Mouse (Mus musculus) hindbrain, embryonic 11.5 days (tissue): ENCODE data around the gene Ykt6. TPM values are rescaled to one million over a fixed set of nuclear protein-coding genes. Genes with fewer than 3 reads are reported as not detected.

Experiments used
- ATAC-seq: fragments of 200-750 bp; cut with Nextera tagmentation; 2 replicates; pipeline ENCODE4 v1.8.0; 2017; ENCODE audit warnings: mild to moderate bottlenecking, moderate TSS enrichment, moderate library complexity; ENCODE audit not compliant: low FRiP score
- DNase-seq: peaks from one replicate; pipeline ENCODE4 v3.0.0-alpha.2; 2015; ENCODE audit warnings: low spot score
- H3K27ac ChIP-seq: fragments of 300-500 bp; sonication (generic); 2 replicates; pipeline ENCODE4 v1.5.1; 2014; ENCODE audit warnings: mild to moderate bottlenecking, low read depth, low read length
- H3K27me3 ChIP-seq: fragments of 300-500 bp; sonication (generic); 2 replicates; pipeline ENCODE4 v1.6.1; 2014; ENCODE audit warnings: mild to moderate bottlenecking, low read length, moderate library complexity, mixed read lengths; ENCODE audit not compliant: control insufficient read depth, insufficient read depth
- H3K36me3 ChIP-seq: fragments of 300-500 bp; sonication (generic); 2 replicates; pipeline ENCODE4 v1.6.1; 2014; ENCODE audit warnings: mild to moderate bottlenecking, low read length, moderate library complexity, mixed read lengths; ENCODE audit not compliant: control insufficient read depth, insufficient read depth
- H3K4me1 ChIP-seq: fragments of 300-500 bp; sonication (generic); replicated peaks from 2 replicates; pipeline ENCODE4 v1.6.1; 2014; ENCODE audit warnings: low read length, mixed read lengths; ENCODE audit not compliant: control insufficient read depth, insufficient read depth
- H3K4me2 ChIP-seq: fragments of 300-500 bp; sonication (generic); replicated peaks from 2 replicates; pipeline ENCODE4 v1.6.1; 2014; ENCODE audit warnings: mild to moderate bottlenecking, low read depth, low read length
- H3K4me3 ChIP-seq: fragments of 300-500 bp; sonication (generic); 2 replicates; pipeline ENCODE4 v1.5.1; 2014; ENCODE audit warnings: low read depth, low read length
- H3K9ac ChIP-seq: fragments of 300-500 bp; sonication (generic); 2 replicates; pipeline ENCODE4 v1.6.1; 2014; ENCODE audit warnings: low read depth, low read length
- H3K9me3 ChIP-seq: fragments of 300-500 bp; sonication (generic); 2 replicates; pipeline ENCODE4 v1.6.1; 2016; ENCODE audit warnings: low read length; ENCODE audit not compliant: control insufficient read depth
- WGBS: fragments of 180-500 bp; shearing (Covaris S2); extraction: QIAGEN DNeasy Blood & Tissue Kit; methylation state at CpG from one replicate; pipeline ENCODE4 v1.1.7; 2014; 5-methylcytosine and 5-hydroxymethylcytosine counted together
- polyA plus RNA-seq: library from polyadenylated mRNA; unstranded; fragments of >200 nt; fragmentation: Nextera tagmentation; extraction: Ambion mirVana; gene quantifications from 2 replicates; pipeline ENCODE4 v1.2.1, GENCODE M21; 2014

The Ykt6 gene
- polyA plus RNA-seq, 1 experiment from 2014 or later: 30.2 TPM

DNA sequence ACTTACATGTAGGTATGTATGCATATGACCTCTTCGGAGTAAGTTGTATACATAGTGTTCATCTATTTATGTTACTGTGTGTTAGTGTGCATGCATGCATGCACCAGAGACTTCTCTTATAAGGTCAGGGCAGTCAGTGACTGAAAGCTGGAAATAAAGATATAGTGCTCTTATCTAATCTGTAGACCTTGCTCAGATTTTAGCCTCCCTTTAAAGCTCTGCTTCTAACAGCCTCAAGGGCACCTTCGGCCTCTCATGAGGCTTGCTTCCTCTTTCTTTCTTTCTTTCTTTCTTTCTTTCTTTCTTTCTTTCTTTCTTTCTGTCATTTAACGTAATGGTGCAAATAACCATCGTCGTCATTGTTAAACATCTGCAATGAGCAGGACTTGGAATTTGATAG is 1.1 kb upstream of the Ykt6 start:
- H3K27ac ChIP-seq: no peak overlapping the region
- H3K36me3 ChIP-seq: no peaks in the 10 kb centered on the region
- H3K9me3 ChIP-seq: no peaks in the 10 kb centered on the region
- no peaks in the 10 kb centered on the region for H3K27me3 ChIP-seq
- H3K4me3 ChIP-seq: no peak overlapping the region
- no peak overlapping the region; the same call in 1 of the 2 replicates for H3K9ac ChIP-seq
- no peak for ATAC-seq
- 75% methylated on average over 5 of the region's 5 CpGs for WGBS
- no peak for DNase-seq
- H3K4me1 ChIP-seq: no peaks in the 10 kb centered on the region
- H3K4me2 ChIP-seq: no peak overlapping the region

- Histone ChIP-seq H3K4me3 (peak overlapping the region; percentile 92), H3K36me3 (no peaks in the 10 kb centered on the region), H3K9ac (peak overlapping the region; percentile 92), H3K4me2 (peak overlapping the region; percentile 81), H3K9me3 (no peaks in the 10 kb centered on the region), H3K27ac (peak overlapping the region; percentile 88), H3K4me1 (no peaks in the 10 kb centered on the region), H3K27me3 (no peaks in the 10 kb centered on the region)
- DNase-seq (peak; percentile 64), ATAC-seq (peak; percentile 79)
- 12% methylated on average over 7 of the region's 7 CpGs for WGBS
These were observed 458 bp upstream of the Ykt6 start for GRCm38 (mm10) chr11:5954965-5955504.

GRCm38 (mm10) chr11:5960051-5960450 is 4.6 kb downstream of the Ykt6 start:
- Histone ChIP-seq H3K4me2 (no peak overlapping the region), H3K36me3 (peaks cover 11% of the 10 kb centered on the region; the same call in 1 of the 2 replicates), H3K27me3 (no peaks in the 10 kb centered on the region), H3K27ac (no peak overlapping the region), H3K4me1 (no peaks in the 10 kb centered on the region), H3K9ac (no peak overlapping the region), H3K4me3 (no peak overlapping the region), H3K9me3 (no peaks in the 10 kb centered on the region)
- ATAC-seq (no peak), DNase-seq (no peak)
- WGBS: 79% methylated on average over 2 of the region's 2 CpGs

DNA sequence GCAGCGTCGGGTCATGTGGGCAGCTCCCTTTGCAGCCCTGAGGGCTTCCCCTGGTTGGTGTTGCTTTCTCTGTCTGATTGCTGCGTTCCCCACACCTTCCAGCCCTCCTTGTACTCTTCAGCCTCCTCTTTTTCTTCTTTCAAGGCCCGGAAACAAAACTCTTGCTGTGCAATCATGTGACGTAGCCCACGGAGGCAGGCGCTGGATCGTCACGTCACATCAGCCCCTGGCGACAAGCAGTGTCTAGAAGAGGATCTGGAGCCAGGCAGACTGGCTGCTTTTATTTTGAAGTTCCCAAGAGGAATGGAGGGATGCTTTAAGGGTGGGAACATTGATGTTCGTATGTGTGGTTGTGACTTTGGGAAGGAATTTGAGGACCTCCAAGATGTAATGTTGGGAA is 10.4 kb downstream of the Ykt6 start:
- H3K4me2 ChIP-seq: no peak overlapping the region
- no peaks in the 10 kb centered on the region for H3K4me1 ChIP-seq
- DNase-seq: no peak
- no peak overlapping the region for H3K9ac ChIP-seq
- H3K36me3 ChIP-seq: peaks cover 16% of the 10 kb centered on the region
- H3K27me3 ChIP-seq: no peaks in the 10 kb centered on the region
- ATAC-seq: no peak
- H3K9me3 ChIP-seq: no peaks in the 10 kb centered on the region
- 83% methylated on average over 11 of the region's 11 CpGs for WGBS
- no peak overlapping the region for H3K4me3 ChIP-seq
- no peak overlapping the region for H3K27ac ChIP-seq

DNA sequence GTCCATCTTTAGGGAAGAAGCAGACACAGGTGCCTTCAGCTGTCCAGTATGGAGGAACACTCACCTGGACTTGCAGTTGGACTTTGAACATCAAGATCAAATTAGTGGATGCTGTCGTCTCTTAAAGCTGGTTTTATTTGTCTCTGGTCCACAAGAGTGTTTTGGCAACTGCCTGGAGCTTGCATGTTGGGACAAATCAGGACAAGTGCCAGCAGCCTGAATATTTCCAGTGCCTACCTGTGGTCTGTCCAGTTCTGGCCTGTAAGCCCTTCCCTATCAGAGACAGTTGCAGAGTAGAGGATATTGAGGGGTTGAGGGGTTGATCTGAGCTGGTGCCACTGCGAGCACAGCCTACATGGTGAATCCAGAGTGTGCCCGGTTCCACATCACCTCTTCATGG is 11.3 kb downstream of the Ykt6 start:
- H3K36me3 ChIP-seq: peaks cover 12% of the 10 kb centered on the region

GRCm38 (mm10) chr11:5968223-5968622 is 12.7 kb downstream of the Ykt6 start:
- Histone ChIP-seq H3K4me1 (no peaks in the 10 kb centered on the region), H3K9me3 (no peaks in the 10 kb centered on the region), H3K27me3 (no peaks in the 10 kb centered on the region), H3K9ac (no peak overlapping the region), H3K27ac (no peak overlapping the region), H3K4me2 (no peak overlapping the region), H3K4me3 (no peak overlapping the region), H3K36me3 (peaks cover 7% of the 10 kb centered on the region)
- DNase-seq (no peak), ATAC-seq (no peak)
- WGBS: 69% methylated on average over 6 of the region's 6 CpGs

More for the DNA sequence above, 11.3 kb downstream of the Ykt6 start:
- H3K4me3 ChIP-seq: no peak overlapping the region
- ATAC-seq: no peak
- no peaks in the 10 kb centered on the region for H3K9me3 ChIP-seq
- H3K9ac ChIP-seq: no peak overlapping the region
- no peak overlapping the region for H3K27ac ChIP-seq
- H3K4me2 ChIP-seq: no peak overlapping the region
- WGBS: 93% methylated on average over 3 of the region's 3 CpGs
- no peaks in the 10 kb centered on the region for H3K4me1 ChIP-seq
- DNase-seq: no peak
- no peaks in the 10 kb centered on the region for H3K27me3 ChIP-seq

DNA sequence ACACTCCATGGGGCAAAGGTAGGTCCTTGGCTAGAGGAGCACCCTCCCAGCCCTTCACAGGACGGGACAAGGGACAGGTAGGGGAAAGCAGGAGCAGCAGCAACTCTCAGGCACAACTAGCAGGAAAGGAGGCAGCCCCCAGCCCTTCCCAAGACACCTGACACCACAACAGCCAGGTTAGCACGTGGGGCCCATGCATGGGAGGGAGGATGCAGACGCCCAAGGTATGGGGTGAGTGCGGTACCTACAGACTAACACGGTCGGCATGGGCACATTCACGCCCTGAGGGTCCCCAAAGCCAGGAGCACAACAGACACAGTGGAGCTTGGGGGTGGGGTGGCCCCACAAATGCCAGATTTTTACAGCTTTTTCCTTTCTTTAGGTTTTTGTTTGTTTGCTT is 15.7 kb downstream of the Ykt6 start:
- WGBS: 55% methylated on average over 7 of the region's 7 CpGs
- DNase-seq: no peak
- H3K4me3 ChIP-seq: no peak overlapping the region

DNA sequence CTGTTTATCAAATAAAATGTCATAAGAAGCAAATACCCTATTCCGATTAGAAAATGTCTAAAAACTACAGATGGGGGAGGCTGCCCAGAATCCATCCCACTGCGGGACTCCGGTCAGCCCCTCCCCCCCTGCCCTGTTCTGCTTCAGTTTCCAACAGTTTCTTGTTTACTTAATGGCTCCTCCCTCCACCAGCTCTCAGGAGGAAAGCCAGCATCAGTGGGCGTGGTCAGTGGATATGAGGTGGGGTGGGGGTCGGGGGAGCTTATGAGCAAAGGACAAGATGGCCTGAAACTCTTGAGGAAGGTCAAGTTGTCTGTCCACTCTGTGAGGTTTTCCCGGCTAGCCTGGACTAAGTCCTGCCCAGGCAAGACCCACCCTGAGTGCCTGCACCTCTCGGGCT is 17.7 kb downstream of the Ykt6 start:
- 51% methylated on average over 7 of the region's 7 CpGs for WGBS

More for the DNA sequence above, 15.7 kb downstream of the Ykt6 start:
- Histone ChIP-seq H3K4me1 (peaks cover 3% of the 10 kb centered on the region; the same call in 1 of the 2 replicates), H3K36me3 (peaks cover 5% of the 10 kb centered on the region; the same call in 1 of the 2 replicates), H3K4me2 (no peak overlapping the region), H3K9ac (no peak overlapping the region), H3K9me3 (no peaks in the 10 kb centered on the region), H3K27me3 (no peaks in the 10 kb centered on the region), H3K27ac (no peak overlapping the region)
- ATAC-seq: no peak

DNA sequence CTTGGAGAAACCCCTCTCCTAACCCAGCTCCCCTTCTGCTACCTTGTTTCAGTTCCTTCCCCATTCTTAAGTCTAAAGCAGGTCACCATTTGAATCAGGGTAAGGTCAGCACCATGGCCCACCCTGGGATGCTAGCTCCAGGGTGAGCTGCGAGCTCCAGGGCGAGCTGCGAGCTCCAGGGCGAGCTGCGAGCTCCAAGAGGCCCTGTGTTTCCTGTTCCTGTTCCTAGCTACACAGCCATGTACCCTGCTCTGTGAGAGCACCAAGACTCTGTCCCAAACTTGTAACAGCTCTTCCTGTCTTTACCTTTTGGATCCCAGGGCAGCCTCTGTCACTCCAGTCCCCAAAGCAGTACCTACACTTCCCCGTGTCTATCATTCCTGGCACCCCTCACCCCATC is 18.6 kb downstream of the Ykt6 start:
- no peak overlapping the region for H3K9ac ChIP-seq
- 89% methylated on average over 6 of the region's 6 CpGs for WGBS
- no peak overlapping the region for H3K27ac ChIP-seq
- peaks cover 3% of the 10 kb centered on the region; the same call in 1 of the 2 replicates for H3K4me1 ChIP-seq
- H3K27me3 ChIP-seq: no peaks in the 10 kb centered on the region
- H3K4me2 ChIP-seq: no peak overlapping the region
- 0 out of 2 replicates have a peak, but pooled peaks cover 2% of the 10 kb centered on the region for H3K36me3 ChIP-seq
- no peak overlapping the region for H3K4me3 ChIP-seq
- DNase-seq: no peak
- no peak for ATAC-seq
- no peaks in the 10 kb centered on the region for H3K9me3 ChIP-seq

More for the DNA sequence above, 17.7 kb downstream of the Ykt6 start:
- H3K36me3 ChIP-seq: 0 out of 2 replicates have a peak, but pooled peaks cover 3% of the 10 kb centered on the region
- no peak overlapping the region for H3K9ac ChIP-seq
- ATAC-seq (no peak), DNase-seq (no peak)
- no peaks in the 10 kb centered on the region for H3K27me3 ChIP-seq
- H3K9me3 ChIP-seq: no peaks in the 10 kb centered on the region
- no peak overlapping the region for H3K4me3 ChIP-seq
- no peak overlapping the region for H3K27ac ChIP-seq
- H3K4me1 ChIP-seq: peaks cover 3% of the 10 kb centered on the region; the same call in 1 of the 2 replicates
- H3K4me2 ChIP-seq: no peak overlapping the region
